In genomic region chr7:19210010-19210409, GRCm38 (mm10) we compare ENCODE assay signal across 15 mouse cellular contexts. TPM values are rescaled to one million over a fixed set of nuclear protein-coding genes. Genes with fewer than 3 reads are reported as not detected.
DNase-seq lines count a peak whose midpoint lies in the region; ATAC-seq and TF ChIP-seq lines count a peak whose summit lies in the region.
"Had no signal": no experiment of that assay in that cellular context is flagged by ENCODE, and none has a peak within 500 bp of the region (broad histone marks: within the 10 kb centered on the region; RNA-seq: fewer than 3 reads in every experiment).

No protein-coding gene starts in this region.

- DNase-seq in heart, postnatal 0 days (ENCODE audit: low spot score): no peak
- DNase-seq in heart, postnatal 36 days: no peak
- DNase-seq in midbrain, postnatal 0 days (ENCODE audit: low spot score): no peak
- DNase-seq in midbrain, embryonic 11.5 days (ENCODE audit: low spot score, missing footprints): no peak
- DNase-seq in ZHBTc4 (ENCODE audit: low read depth, low spot score): peak; percentile 88
- DNase-seq in right cerebral cortex, postnatal 14 days: no peak
- DNase-seq in spleen, postnatal 36 days (ENCODE audit: low spot score in 2 of 2): no peak
- DNase-seq: adrenal gland, postnatal 25 days; cerebellum, adult 9-11 months; gastrocnemius, postnatal 36 days; kidney, postnatal 10 days; lung, adult 18-20 months had no signal

- WGBS in heart, postnatal 0 days: 85% methylated on average over 5 of the region's 5 CpGs
- WGBS in midbrain, postnatal 0 days: 91% methylated on average over 5 of the region's 5 CpGs
- 89% methylated on average over 5 of the region's 5 CpGs for WGBS in midbrain, embryonic 11.5 days

- H3K36me3 ChIP-seq in heart, postnatal 0 days (replicated peaks; ENCODE audit: control insufficient read depth, insufficient read depth, low read length): peaks cover 11% of the 10 kb centered on the region; the same call in 1 of the 2 replicates
- H3K36me3 ChIP-seq in midbrain, postnatal 0 days (ENCODE audit: insufficient read depth, low read length): 0 out of 2 replicates have a peak, but pooled peaks cover 4% of the 10 kb centered on the region
- no peaks in the 10 kb centered on the region for H3K36me3 ChIP-seq in midbrain, embryonic 11.5 days (ENCODE audit: control insufficient read depth, insufficient read depth, low read length)

- no peak overlapping the region for H3K27ac ChIP-seq in heart, postnatal 0 days (ENCODE audit: low read depth)
- H3K27ac ChIP-seq in midbrain, postnatal 0 days (ENCODE audit: low read depth, low read length): no peak overlapping the region
- H3K27ac ChIP-seq in midbrain, embryonic 11.5 days (ENCODE audit: low read depth, low read length): no peak overlapping the region
- H3K27ac ChIP-seq: forebrain, embryonic 12.5 days; midbrain, embryonic 10.5 days had no signal

- ATAC-seq in heart, postnatal 0 days (ENCODE audit: insufficient read depth, low read depth): no peak
- ATAC-seq in midbrain, postnatal 0 days (ENCODE audit: low FRiP score): no peak
- ATAC-seq in midbrain, embryonic 11.5 days (ENCODE audit: low FRiP score): no peak

- 0 out of 2 replicates have a peak, but pooled peaks cover 3% of the 10 kb centered on the region for H3K4me1 ChIP-seq in heart, postnatal 0 days (ENCODE audit: control insufficient read depth, insufficient read depth)
- H3K4me1 ChIP-seq in midbrain, postnatal 0 days (ENCODE audit: insufficient read depth, low read length): no peaks in the 10 kb centered on the region
- peaks cover 7% of the 10 kb centered on the region; the same call in 1 of the 2 replicates for H3K4me1 ChIP-seq in midbrain, embryonic 11.5 days (ENCODE audit: control insufficient read depth, insufficient read depth, low read length)

- intact Hi-C loops in heart, postnatal 36 days (cut with DNase I): no loop called here

- no peaks in the 10 kb centered on the region for H3K27me3 ChIP-seq in heart, postnatal 0 days (ENCODE audit: control insufficient read depth, insufficient read depth, low read length)
- no peaks in the 10 kb centered on the region for H3K27me3 ChIP-seq in midbrain, postnatal 0 days (ENCODE audit: insufficient read depth, low read length)
- H3K27me3 ChIP-seq in midbrain, embryonic 11.5 days (ENCODE audit: control insufficient read depth, insufficient read depth, low read length): peaks cover 2% of the 10 kb centered on the region; the same call in 1 of the 2 replicates

- H3K4me2 ChIP-seq in heart, postnatal 0 days (ENCODE audit: low read depth, low read length): no peak overlapping the region
- H3K4me2 ChIP-seq in midbrain, postnatal 0 days (ENCODE audit: low read depth, low read length, poor library complexity, severe bottlenecking): no peak overlapping the region
- H3K4me2 ChIP-seq in midbrain, embryonic 11.5 days: no peak overlapping the region
- H3K4me2 ChIP-seq: forebrain, embryonic 12.5 days had no signal

- no peak overlapping the region for H3K9ac ChIP-seq in heart, postnatal 0 days (replicated peaks; ENCODE audit: low read depth, low read length)
- H3K9ac ChIP-seq in midbrain, postnatal 0 days (replicated peaks; ENCODE audit: low read length, poor library complexity, severe bottlenecking): no peak overlapping the region
- no peak overlapping the region for H3K9ac ChIP-seq in midbrain, embryonic 11.5 days (ENCODE audit: low read length)
- H3K9ac ChIP-seq: forebrain, embryonic 12.5 days had no signal

- H3K9me3 ChIP-seq in heart, postnatal 0 days (replicated peaks; ENCODE audit: control insufficient read depth, low read length): no peaks in the 10 kb centered on the region
- H3K9me3 ChIP-seq in midbrain, postnatal 0 days (ENCODE audit: low read length): no peaks in the 10 kb centered on the region
- no peaks in the 10 kb centered on the region for H3K9me3 ChIP-seq in midbrain, embryonic 11.5 days (ENCODE audit: control insufficient read depth, low read length)

- TF ChIP-seq EP300 in heart, postnatal 0 days (IDR thresholded peaks at IDR 0.05; ENCODE audit: low read depth): no peak

- TF ChIP-seq CTCF in heart, postnatal 0 days (IDR thresholded peaks at IDR 0.05; ENCODE audit: low read depth): 0 out of 2 replicates have a peak, but pooled peaks have one; percentile 17
- TF ChIP-seq CTCF in midbrain, postnatal 0 days (IDR thresholded peaks at IDR 0.05): peak; percentile 54

- H3K4me3 ChIP-seq in heart, postnatal 0 days (ENCODE audit: low read depth, low read length): no peak overlapping the region
- H3K4me3 ChIP-seq in midbrain, postnatal 0 days (ENCODE audit: low read depth, low read length): no peak overlapping the region
- no peak overlapping the region for H3K4me3 ChIP-seq in midbrain, embryonic 11.5 days (ENCODE audit: low read depth, low read length)
- H3K4me3 ChIP-seq: forebrain, embryonic 12.5 days; midbrain, embryonic 10.5 days had no signal

RNA-seq across cellular contexts. Expression of gene Gpr4, which starts 2.3 kb away (rescaled TPM):
- 3.5 and 10.6 TPM in 2 replicates for total RNA-seq in heart, postnatal 0 days (2014; rRNA removed; ENCODE audit: low replicate concordance)
- 3.6 TPM in 2 replicates for polyA plus RNA-seq in heart, postnatal 0 days (2015; fragmentation: Nextera tagmentation; extraction: Ambion mirVana)
- total RNA-seq in heart, postnatal 36 days (2021): 10 to 100 TPM in 1 of 2 experiments, 1 to 10 TPM in 1; 7.9 to 10.6 TPM
- total RNA-seq in midbrain, postnatal 0 days (2014; rRNA removed): 3.1 and 4.7 TPM in 2 replicates
- polyA plus RNA-seq in midbrain, postnatal 0 days (2015; fragmentation: Nextera tagmentation; extraction: Ambion mirVana): 6.1 and 6.2 TPM in 2 replicates
- polyA plus RNA-seq in midbrain, embryonic 11.5 days (2014; fragmentation: Nextera tagmentation; extraction: Ambion mirVana): 1.5 and 1.7 TPM in 2 replicates

RNA-seq across cellular contexts. Expression of gene Opa3, which starts 18.1 kb away (rescaled TPM):
- 52.9 and 56.4 TPM in 2 replicates for total RNA-seq in heart, postnatal 0 days (2014; rRNA removed; ENCODE audit: low replicate concordance)
- polyA plus RNA-seq in heart, postnatal 0 days (2015; fragmentation: Nextera tagmentation; extraction: Ambion mirVana): 37.6 and 40.5 TPM in 2 replicates
- total RNA-seq in heart, postnatal 36 days (2021): 10 to 100 TPM; 53.9 to 62.9 TPM
- total RNA-seq in midbrain, postnatal 0 days (2014; rRNA removed): 34.8 and 40.1 TPM in 2 replicates
- polyA plus RNA-seq in midbrain, postnatal 0 days (2015; fragmentation: Nextera tagmentation; extraction: Ambion mirVana): 33.4 and 33.9 TPM in 2 replicates
- polyA plus RNA-seq in midbrain, embryonic 11.5 days (2014; fragmentation: Nextera tagmentation; extraction: Ambion mirVana): 42.4 and 44.0 TPM in 2 replicates

RNA-seq across cellular contexts. Expression of gene Eml2, which starts 33.8 kb away (rescaled TPM):
- 34.8 and 58.9 TPM in 2 replicates for total RNA-seq in heart, postnatal 0 days (2014; rRNA removed; ENCODE audit: low replicate concordance)
- 23.7 and 26.8 TPM in 2 replicates for polyA plus RNA-seq in heart, postnatal 0 days (2015; fragmentation: Nextera tagmentation; extraction: Ambion mirVana)
- 10 to 100 TPM; 34.3 to 44.4 TPM for total RNA-seq in heart, postnatal 36 days (2021)
- total RNA-seq in midbrain, postnatal 0 days (2014; rRNA removed): 83.7 and 89.0 TPM in 2 replicates
- polyA plus RNA-seq in midbrain, postnatal 0 days (2015; fragmentation: Nextera tagmentation; extraction: Ambion mirVana): 13.1 and 13.4 TPM in 2 replicates
- polyA plus RNA-seq in midbrain, embryonic 11.5 days (2014; fragmentation: Nextera tagmentation; extraction: Ambion mirVana): 1.5 and 1.9 TPM in 2 replicates

RNA-seq across cellular contexts. Expression of gene Gipr, which starts 44.1 kb away (rescaled TPM):
- 24.9 and 27.6 TPM in 2 replicates for total RNA-seq in heart, postnatal 0 days (2014; rRNA removed; ENCODE audit: low replicate concordance)
- polyA plus RNA-seq in heart, postnatal 0 days (2015; fragmentation: Nextera tagmentation; extraction: Ambion mirVana): 5.4 and 7.0 TPM in 2 replicates
- total RNA-seq in heart, postnatal 36 days (2021): under 1 TPM in 1 of 2 experiments, not detected in 1; 0.14 TPM
- total RNA-seq in midbrain, postnatal 0 days (2014; rRNA removed): 2.3 and 7.4 TPM in 2 replicates
- 1.7 and 2.3 TPM in 2 replicates for polyA plus RNA-seq in midbrain, postnatal 0 days (2015; fragmentation: Nextera tagmentation; extraction: Ambion mirVana)
- polyA plus RNA-seq in midbrain, embryonic 11.5 days (2014; fragmentation: Nextera tagmentation; extraction: Ambion mirVana): 0.58 and 0.75 TPM in 2 replicates
- total RNA-seq: gastrocnemius, postnatal 36 days; hematopoietic stem cell, adult 5-6 weeks had no signal
